ENCODE assay signal across 8 mouse cellular contexts in genomic region chr1:131555042-131555812, GRCm38 (mm10). TPM values are rescaled to one million over a fixed set of nuclear protein-coding genes. Genes with fewer than 3 reads are reported as not detected.
A peak's percentile ranks its signal among the peaks of the same experiment; 100 is the strongest.
DNase-seq lines count a peak whose midpoint lies in the region; ATAC-seq and TF ChIP-seq lines count a peak whose summit lies in the region.

No protein-coding gene starts in this region.

- H3K9ac ChIP-seq in embryonic facial prominence, embryonic 15.5 days = no peak overlapping the region
- H3K9ac ChIP-seq in kidney, embryonic 14.5 days (ENCODE audit: low read depth, low read length) = peak overlapping the region; percentile 38; the same call in 1 of the 2 replicates
- 0 out of 2 replicates have a peak overlapping the region, but pooled peaks have one; percentile 18 for H3K9ac ChIP-seq in limb, embryonic 14.5 days (ENCODE audit: low read depth, low read length, severe bottlenecking)
- H3K9ac ChIP-seq in midbrain, embryonic 16.5 days (ENCODE audit: low read depth, low read length) = peak overlapping the region; percentile 73

- TF ChIP-seq CTCF in bone marrow, adult 2 months (IDR thresholded peaks at IDR 0.05; ENCODE audit: control insufficient read depth, insufficient read depth, low read length) = peak; percentile 96

- WGBS in bone marrow, adult 2 months = under 1% methylated on average over 13 of the region's 13 CpGs
- 2% methylated on average over 13 of the region's 13 CpGs for WGBS in embryonic facial prominence, embryonic 15.5 days
- WGBS in heart, embryonic 10.5 days = 20% methylated on average over 13 of the region's 13 CpGs
- WGBS in kidney, embryonic 14.5 days = 11% methylated on average over 13 of the region's 13 CpGs
- 7% methylated on average over 13 of the region's 13 CpGs for WGBS in limb, embryonic 14.5 days
- 2% methylated on average over 13 of the region's 13 CpGs for WGBS in midbrain, embryonic 16.5 days

- H3K36me3 ChIP-seq in embryonic facial prominence, embryonic 15.5 days = no peaks in the 10 kb centered on the region
- no peaks in the 10 kb centered on the region for H3K36me3 ChIP-seq in heart, embryonic 10.5 days
- no peaks in the 10 kb centered on the region for H3K36me3 ChIP-seq in kidney, embryonic 14.5 days (ENCODE audit: control insufficient read depth, insufficient read depth, low read length)
- H3K36me3 ChIP-seq in limb, embryonic 14.5 days (ENCODE audit: control insufficient read depth, insufficient read depth, low read length) = no peaks in the 10 kb centered on the region
- no peaks in the 10 kb centered on the region for H3K36me3 ChIP-seq in midbrain, embryonic 16.5 days (ENCODE audit: control insufficient read depth, insufficient read depth, low read length)

- no peak for TF ChIP-seq POLR2A in bone marrow, adult 2 months (IDR thresholded peaks at IDR 0.05; ENCODE audit: borderline replicate concordance, control insufficient read depth, low read depth, low read length)
- TF ChIP-seq POLR2A in limb, embryonic 14.5 days (IDR thresholded peaks at IDR 0.05; ENCODE audit: borderline replicate concordance, extremely low read depth, insufficient read depth, insufficient read length) = no peak

- no peaks in the 10 kb centered on the region for H3K27me3 ChIP-seq in embryonic facial prominence, embryonic 15.5 days
- no peaks in the 10 kb centered on the region for H3K27me3 ChIP-seq in heart, embryonic 10.5 days (ENCODE audit: insufficient read depth, poor library complexity, severe bottlenecking)
- no peaks in the 10 kb centered on the region for H3K27me3 ChIP-seq in kidney, embryonic 14.5 days (ENCODE audit: control insufficient read depth, insufficient read depth, low read length)
- no peaks in the 10 kb centered on the region for H3K27me3 ChIP-seq in limb, embryonic 14.5 days (ENCODE audit: control insufficient read depth, insufficient read depth, low read length)
- no peaks in the 10 kb centered on the region for H3K27me3 ChIP-seq in midbrain, embryonic 16.5 days (ENCODE audit: control insufficient read depth, insufficient read depth, low read depth, low read length)

- no peak overlapping the region for H3K4me3 ChIP-seq in bone marrow, adult 2 months (replicated peaks; ENCODE audit: control insufficient read depth, low read depth, low read length)
- no peak overlapping the region for H3K4me3 ChIP-seq in embryonic facial prominence, embryonic 15.5 days (replicated peaks)
- H3K4me3 ChIP-seq in heart, embryonic 10.5 days = peak overlapping the region; percentile 29; the same call in 1 of the 2 replicates
- H3K4me3 ChIP-seq in kidney, embryonic 14.5 days (ENCODE audit: low read length) = no peak overlapping the region
- no peak overlapping the region for H3K4me3 ChIP-seq in limb, embryonic 14.5 days (replicated peaks; ENCODE audit: low read length)
- H3K4me3 ChIP-seq in midbrain, embryonic 16.5 days (ENCODE audit: low read depth, low read length) = no peak overlapping the region; the same call in 1 of the 2 replicates

- H3K9me3 ChIP-seq in embryonic facial prominence, embryonic 15.5 days (replicated peaks) = no peaks in the 10 kb centered on the region
- no peaks in the 10 kb centered on the region for H3K9me3 ChIP-seq in heart, embryonic 10.5 days
- no peaks in the 10 kb centered on the region for H3K9me3 ChIP-seq in kidney, embryonic 14.5 days (ENCODE audit: control insufficient read depth, low read length)
- H3K9me3 ChIP-seq in limb, embryonic 14.5 days (ENCODE audit: control insufficient read depth, low read length) = no peaks in the 10 kb centered on the region
- no peaks in the 10 kb centered on the region for H3K9me3 ChIP-seq in midbrain, embryonic 16.5 days (replicated peaks; ENCODE audit: control insufficient read depth, low read length, poor library complexity, severe bottlenecking)

- no peaks in the 10 kb centered on the region for H3K4me1 ChIP-seq in bone marrow, adult 2 months (ENCODE audit: control insufficient read depth, insufficient read depth, low read length)
- H3K4me1 ChIP-seq in embryonic facial prominence, embryonic 15.5 days = 0 out of 2 replicates have a peak, but pooled peaks cover 3% of the 10 kb centered on the region
- peaks cover 6% of the 10 kb centered on the region for H3K4me1 ChIP-seq in heart, embryonic 10.5 days
- H3K4me1 ChIP-seq in kidney, embryonic 14.5 days (ENCODE audit: control insufficient read depth, insufficient read depth, low read length) = no peaks in the 10 kb centered on the region
- H3K4me1 ChIP-seq in limb, embryonic 14.5 days (ENCODE audit: control insufficient read depth, insufficient read depth, low read length) = 0 out of 2 replicates have a peak, but pooled peaks cover 3% of the 10 kb centered on the region
- H3K4me1 ChIP-seq in midbrain, embryonic 16.5 days (ENCODE audit: control insufficient read depth, insufficient read depth, low read length) = peaks cover 7% of the 10 kb centered on the region

- H3K4me2 ChIP-seq in embryonic facial prominence, embryonic 15.5 days (replicated peaks) = peak overlapping the region; percentile 40
- peak overlapping the region; percentile 15; the same call in 1 of the 2 replicates for H3K4me2 ChIP-seq in kidney, embryonic 14.5 days (replicated peaks; ENCODE audit: low read depth, low read length)
- peak overlapping the region; percentile 30 for H3K4me2 ChIP-seq in limb, embryonic 14.5 days (replicated peaks; ENCODE audit: low read depth, low read length, severe bottlenecking)
- H3K4me2 ChIP-seq in midbrain, embryonic 16.5 days (ENCODE audit: low read length) = peak overlapping the region; percentile 51

- no peak overlapping the region for H3K27ac ChIP-seq in bone marrow, adult 2 months (ENCODE audit: control insufficient read depth, insufficient read depth, low read depth, low read length, poor library complexity)
- peak overlapping the region; percentile 23; the same call in 1 of the 2 replicates for H3K27ac ChIP-seq in embryonic facial prominence, embryonic 15.5 days (replicated peaks)
- peak overlapping the region; percentile 79 for H3K27ac ChIP-seq in heart, embryonic 10.5 days
- H3K27ac ChIP-seq in kidney, embryonic 14.5 days (ENCODE audit: low read depth, low read length) = no peak overlapping the region
- no peak overlapping the region for H3K27ac ChIP-seq in limb, embryonic 14.5 days (replicated peaks; ENCODE audit: low read depth, low read length)
- peak overlapping the region; percentile 83 for H3K27ac ChIP-seq in midbrain, embryonic 16.5 days (ENCODE audit: low read length)

- ATAC-seq in embryonic facial prominence, embryonic 15.5 days (ENCODE audit: insufficient number of reproducible peaks, low FRiP score, low TSS enrichment, low read depth) = peak; percentile 86
- ATAC-seq in kidney, embryonic 14.5 days (ENCODE audit: low FRiP score, low TSS enrichment) = peak; percentile 92
- peak; percentile 94 for ATAC-seq in limb, embryonic 14.5 days (ENCODE audit: low FRiP score, low read depth)
- peak; percentile 97 for ATAC-seq in midbrain, embryonic 16.5 days

- DNase-seq in A20 (ENCODE audit: low read depth, low spot score) = peak; percentile 86
- peak; percentile 94 for DNase-seq in heart, embryonic 10.5 days (ENCODE audit: low spot score)
- peak; percentile 82 for DNase-seq in limb, embryonic 14.5 days (ENCODE audit: low spot score)
- DNase-seq in spleen, postnatal 10 days (ENCODE audit: low spot score in 2 of 2) = peak; percentile 38 to 81

RNA-seq across cellular contexts. Expression of gene Fam72a, which starts 27.5 kb away (rescaled TPM):
- polyA plus RNA-seq in bone marrow, adult 2 months (2011; ENCODE audit: insufficient read depth, insufficient read length, low replicate concordance, missing spikeins) = 2.4 and 5.5 TPM in 2 replicates
- polyA plus RNA-seq in embryonic facial prominence, embryonic 15.5 days (2015; fragmentation: Nextera tagmentation; extraction: Ambion mirVana) = 2.2 and 2.4 TPM in 2 replicates
- polyA plus RNA-seq in heart, embryonic 10.5 days (2016; fragmentation: Nextera tagmentation; extraction: Ambion mirVana) = 3.9 and 4.5 TPM in 2 replicates
- polyA plus RNA-seq in kidney, embryonic 14.5 days (2014; fragmentation: Nextera tagmentation; extraction: Ambion mirVana) = 2.7 and 3.3 TPM in 2 replicates
- 1.8 and 2.5 TPM in 2 replicates for polyA plus RNA-seq in limb, embryonic 14.5 days (2012; rRNA removed)
- polyA plus RNA-seq in limb, embryonic 14.5 days (2014; fragmentation: Nextera tagmentation; extraction: Ambion mirVana) = 2.1 and 2.3 TPM in 2 replicates
- 0.77 and 1.1 TPM in 2 replicates for polyA plus RNA-seq in midbrain, embryonic 16.5 days (2015; fragmentation: Nextera tagmentation; extraction: Ambion mirVana)

RNA-seq across cellular contexts. Expression of gene Srgap2, which starts 28.1 kb away (rescaled TPM):
- polyA plus RNA-seq in bone marrow, adult 2 months (2011; ENCODE audit: insufficient read depth, insufficient read length, low replicate concordance, missing spikeins) = 15.8 and 27.2 TPM in 2 replicates
- 17.9 and 18.0 TPM in 2 replicates for polyA plus RNA-seq in embryonic facial prominence, embryonic 15.5 days (2015; fragmentation: Nextera tagmentation; extraction: Ambion mirVana)
- polyA plus RNA-seq in heart, embryonic 10.5 days (2016; fragmentation: Nextera tagmentation; extraction: Ambion mirVana) = 18.7 and 19.4 TPM in 2 replicates
- polyA plus RNA-seq in kidney, embryonic 14.5 days (2014; fragmentation: Nextera tagmentation; extraction: Ambion mirVana) = 13.2 and 20.8 TPM in 2 replicates
- 38.9 and 43.1 TPM in 2 replicates for polyA plus RNA-seq in limb, embryonic 14.5 days (2012; rRNA removed)
- polyA plus RNA-seq in limb, embryonic 14.5 days (2014; fragmentation: Nextera tagmentation; extraction: Ambion mirVana) = 20.5 and 23.6 TPM in 2 replicates
- 26.5 and 31.7 TPM in 2 replicates for polyA plus RNA-seq in midbrain, embryonic 16.5 days (2015; fragmentation: Nextera tagmentation; extraction: Ambion mirVana)

RNA-seq across cellular contexts. Expression of gene Avpr1b, which starts 43.8 kb away (rescaled TPM):
- not detected in 2 replicates for polyA plus RNA-seq in bone marrow, adult 2 months (2011; ENCODE audit: insufficient read depth, insufficient read length, low replicate concordance, missing spikeins)
- polyA plus RNA-seq in embryonic facial prominence, embryonic 15.5 days (2015; fragmentation: Nextera tagmentation; extraction: Ambion mirVana) = not detected in 2 replicates
- polyA plus RNA-seq in heart, embryonic 10.5 days (2016; fragmentation: Nextera tagmentation; extraction: Ambion mirVana) = not detected in 2 replicates
- polyA plus RNA-seq in kidney, embryonic 14.5 days (2014; fragmentation: Nextera tagmentation; extraction: Ambion mirVana) = not detected in 2 replicates
- not detected in 2 replicates for polyA plus RNA-seq in limb, embryonic 14.5 days (2012; rRNA removed)
- polyA plus RNA-seq in limb, embryonic 14.5 days (2014; fragmentation: Nextera tagmentation; extraction: Ambion mirVana) = not detected in 2 replicates
- not detected in 2 replicates for polyA plus RNA-seq in midbrain, embryonic 16.5 days (2015; fragmentation: Nextera tagmentation; extraction: Ambion mirVana)

Comparison
In these comparisons a context has a peak if more than half of its experiments do, and no peak if none do; other contexts are left out.
1. H3K27ac ChIP-seq: peak in embryonic facial prominence, embryonic 15.5 days (single experiment), heart, embryonic 10.5 days (single experiment) and midbrain, embryonic 16.5 days (single experiment); none in bone marrow, adult 2 months (single experiment), kidney, embryonic 14.5 days (single experiment) and limb, embryonic 14.5 days (single experiment).
2. Peak in every context shown above with its lines, with median percentiles within 50 percentile points of each other: DNase-seq, ATAC-seq and H3K4me2 ChIP-seq.